Mouse (Mus musculus) heart, adult 2 months (tissue): ENCODE measurements around the gene Celf2. TPM values are rescaled to one million over a fixed set of nuclear protein-coding genes. Genes with fewer than 3 reads are reported as not detected.

ENCODE experiments used
- DNase-seq, 2 experiments: peaks; one replicate each; pipeline ENCODE4 v3.0.0; 2021
- H3K27ac ChIP-seq: fragments of 200-600 bp; 2 replicates; pipeline ENCODE4 v1.8.1; 2022
- H3K27me3 ChIP-seq: fragments of 200-500 bp; 2 replicates; pipeline ENCODE4 v1.6.1; 2012; ENCODE audit warnings: mild to moderate bottlenecking, low read length, inconsistent platforms, mixed read lengths; ENCODE audit not compliant: control insufficient read depth, insufficient read depth
- H3K36me3 ChIP-seq: fragments of 200-500 bp; 2 replicates; pipeline ENCODE4 v1.6.1; 2012; ENCODE audit warnings: low read length, inconsistent platforms; ENCODE audit not compliant: control insufficient read depth, insufficient read depth
- H3K4me1 ChIP-seq: fragments of 200-500 bp; 2 replicates; pipeline ENCODE4 v1.6.1; 2011; ENCODE audit warnings: low read length; ENCODE audit not compliant: control insufficient read depth, insufficient read depth
- H3K4me3 ChIP-seq: fragments of 200-600 bp; 2 replicates; pipeline ENCODE4 v1.8.1; 2022
- H3K79me2 ChIP-seq: fragments of 200-500 bp; replicated peaks from 2 replicates; pipeline ENCODE4 v1.6.1; 2012; ENCODE audit warnings: mild to moderate bottlenecking, inconsistent platforms, low read length, moderate library complexity, mixed read lengths; ENCODE audit not compliant: control insufficient read depth, insufficient read depth
- H3K9ac ChIP-seq: fragments of 200-500 bp; 2 replicates; pipeline ENCODE4 v1.6.1; 2012; ENCODE audit warnings: low read depth, mild to moderate bottlenecking, control low read depth, inconsistent platforms, low read length, mixed read lengths
- CTCF ChIP-seq: fragments of 200-600 bp; IDR thresholded peaks from 2 replicates; pipeline ENCODE4 v1.8.1; 2022; ENCODE audit warnings: antibody characterized with exemption, mild to moderate bottlenecking, moderate library complexity
- EP300 ChIP-seq: fragments of 200-500 bp; IDR thresholded peaks from 2 replicates; pipeline ENCODE4 v1.6.1; 2011; ENCODE audit warnings: low read depth, low read length, control low read depth; ENCODE audit not compliant: insufficient read depth
- POLR2A ChIP-seq: fragments of 200-500 bp; IDR thresholded peaks from 2 replicates; pipeline ENCODE4 v1.6.1; 2011; ENCODE audit warnings: mild to moderate bottlenecking, low read depth, low read length, control low read depth; ENCODE audit not compliant: insufficient read depth
- WGBS: fragments of 180-500 bp; shearing (Covaris S2); methylation state at CpG from one replicate; pipeline ENCODE4 v1.1.7; 2018; 5-methylcytosine and 5-hydroxymethylcytosine counted together
- intact Hi-C: fragments of 180-260 bp; cut with DNase I; formaldehyde crosslinking; loops from one replicate; pipeline ENCODE4 v1.15.1; 2025
- polyA plus RNA-seq: library from polyadenylated mRNA; depleted of rRNA; stranded (reverse); fragments of >200 nt; gene quantifications from 2 replicates; pipeline ENCODE4 v1.2.3, GENCODE M21; 2012
- total RNA-seq, 2 experiments: library from RNA; stranded (reverse); gene quantifications; 2 replicates each; pipeline ENCODE4 v1.2.3; 2021

Gene Celf2
- total and polyA plus RNA-seq, 3 experiments, result 38.1 to 63.9 (median 56.7) TPM

DNA sequence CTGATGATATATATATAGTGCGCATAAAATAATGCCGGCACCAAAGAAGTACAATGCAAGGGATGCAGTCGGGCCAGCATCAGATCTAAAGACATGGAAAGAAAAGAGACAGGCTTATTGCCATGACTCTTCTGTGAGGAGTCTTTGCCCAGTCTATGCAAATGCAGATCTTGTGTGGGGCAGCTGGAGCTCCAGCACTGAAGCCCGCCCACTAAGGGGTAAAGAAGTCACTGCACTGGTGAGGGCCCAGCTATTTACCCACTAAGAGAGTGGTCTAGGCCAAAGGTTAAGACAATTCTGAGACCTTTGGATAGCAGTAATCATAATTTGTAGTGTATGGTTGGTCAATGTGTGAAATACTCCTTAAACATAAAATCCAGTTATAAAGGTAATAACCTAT, 643.6 kb downstream of the Celf2 start:
- Histone ChIP-seq H3K27me3 (no peaks in the 10 kb centered on the region), H3K9ac (no peak overlapping the region), H3K4me3 (no peak overlapping the region), H3K27ac (no peak overlapping the region), H3K36me3 (no peaks in the 10 kb centered on the region), H3K4me1 (no peaks in the 10 kb centered on the region), H3K79me2 (no peaks in the 10 kb centered on the region; the same call in 1 of the 2 replicates)
- DNase-seq, result no peak
- TF ChIP-seq CTCF, result no peak
- TF ChIP-seq POLR2A, result no peak
- TF ChIP-seq EP300, result no peak
- 95% methylated on average over 4 of the region's 4 CpGs for WGBS
- intact Hi-C loops, result no loop called here

DNA sequence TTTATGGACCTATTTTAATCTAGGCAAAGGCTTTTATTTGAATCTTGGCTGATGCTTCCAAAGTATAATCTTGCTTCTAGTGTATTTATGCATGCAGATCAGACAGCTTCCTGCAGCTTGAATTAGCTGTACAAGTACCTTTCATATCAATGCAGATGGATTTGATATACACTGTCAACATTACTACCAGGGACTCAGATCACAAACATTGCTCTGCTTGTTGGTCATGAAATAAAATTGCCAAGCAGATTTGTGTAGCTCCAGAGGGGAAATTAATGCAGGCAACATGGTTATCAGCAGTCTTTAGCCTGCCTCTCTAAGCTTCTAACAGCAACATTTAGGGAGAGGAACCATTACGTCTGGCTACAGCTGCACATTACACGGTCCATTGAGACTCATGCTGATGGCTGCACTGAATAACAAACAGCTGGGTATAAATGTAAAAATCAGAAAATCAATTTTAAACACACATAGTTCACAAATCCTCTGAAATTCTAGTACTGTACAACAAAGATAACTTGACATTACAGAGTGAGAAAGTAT, 659.2 kb downstream of the Celf2 start:
- H3K4me3 ChIP-seq, result no peak overlapping the region
- no peak overlapping the region for H3K9ac ChIP-seq
- H3K27ac ChIP-seq, result no peak overlapping the region
- TF ChIP-seq POLR2A (no peak), EP300 (no peak), CTCF (no peak)
- 67% methylated on average over 2 of the region's 2 CpGs for WGBS
- DNase-seq, result no peak
- no peaks in the 10 kb centered on the region for H3K36me3 ChIP-seq
- no peaks in the 10 kb centered on the region; the same call in 1 of the 2 replicates for H3K79me2 ChIP-seq
- intact Hi-C loops, result no loop called here
- H3K27me3 ChIP-seq, result no peaks in the 10 kb centered on the region
- no peaks in the 10 kb centered on the region for H3K4me1 ChIP-seq

DNA sequence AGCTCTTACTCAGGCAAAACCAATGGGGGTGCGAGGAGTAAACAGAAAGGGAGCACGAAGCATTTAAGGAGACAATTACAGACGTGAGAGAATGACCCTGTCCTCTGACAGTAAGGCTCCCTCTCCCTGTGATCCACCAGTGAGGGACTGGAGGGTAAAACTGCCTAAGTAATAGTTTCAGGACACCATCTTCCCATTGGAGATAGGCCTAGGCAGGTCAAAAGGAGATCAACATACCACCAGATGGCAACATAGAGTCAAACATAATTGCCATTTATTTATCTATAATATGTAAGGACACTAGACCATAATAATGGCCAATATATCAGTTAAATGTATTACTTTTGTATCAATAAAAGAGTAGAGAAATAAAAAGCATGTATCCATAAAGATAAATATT, 660.0 kb downstream of the Celf2 start:
- intact Hi-C loops, result no loop called here
- Histone ChIP-seq H3K36me3 (no peaks in the 10 kb centered on the region), H3K4me3 (no peak overlapping the region), H3K27me3 (no peaks in the 10 kb centered on the region), H3K79me2 (no peaks in the 10 kb centered on the region; the same call in 1 of the 2 replicates), H3K27ac (no peak overlapping the region), H3K4me1 (no peaks in the 10 kb centered on the region), H3K9ac (no peak overlapping the region)
- TF ChIP-seq POLR2A, result no peak
- no peak for TF ChIP-seq EP300
- peak; percentile 65 for TF ChIP-seq CTCF
- no peak for DNase-seq
- 63% methylated on average over 3 of the region's 3 CpGs for WGBS

GRCm38 (mm10) chr2:6830021-6830420, 679.3 kb downstream of the Celf2 start:
- no peak for TF ChIP-seq CTCF
- Histone ChIP-seq H3K27me3 (no peaks in the 10 kb centered on the region), H3K9ac (no peak overlapping the region), H3K36me3 (no peaks in the 10 kb centered on the region), H3K27ac (no peak overlapping the region), H3K4me3 (no peak overlapping the region), H3K79me2 (peaks cover 2% of the 10 kb centered on the region; the same call in 1 of the 2 replicates), H3K4me1 (peaks cover 2% of the 10 kb centered on the region)
- 92% methylated on average over 6 of the region's 6 CpGs for WGBS
- no peak for DNase-seq
- intact Hi-C loops, result no loop called here

GRCm38 (mm10) chr2:6827583-6827982, 681.8 kb downstream of the Celf2 start:
- H3K27ac ChIP-seq, result no peak overlapping the region
- H3K36me3 ChIP-seq, result no peaks in the 10 kb centered on the region
- H3K4me1 ChIP-seq, result peaks cover 2% of the 10 kb centered on the region
- DNase-seq, result peak in 1 of 2 experiments; percentile 26
- H3K27me3 ChIP-seq, result no peaks in the 10 kb centered on the region
- no peaks in the 10 kb centered on the region for H3K79me2 ChIP-seq
- TF ChIP-seq POLR2A (no peak), EP300 (no peak), CTCF (no peak)
- no peak overlapping the region for H3K4me3 ChIP-seq
- no peak overlapping the region for H3K9ac ChIP-seq
- intact Hi-C loops, result no loop called here
- WGBS, result 51% methylated on average over 2 of the region's 2 CpGs

DNA sequence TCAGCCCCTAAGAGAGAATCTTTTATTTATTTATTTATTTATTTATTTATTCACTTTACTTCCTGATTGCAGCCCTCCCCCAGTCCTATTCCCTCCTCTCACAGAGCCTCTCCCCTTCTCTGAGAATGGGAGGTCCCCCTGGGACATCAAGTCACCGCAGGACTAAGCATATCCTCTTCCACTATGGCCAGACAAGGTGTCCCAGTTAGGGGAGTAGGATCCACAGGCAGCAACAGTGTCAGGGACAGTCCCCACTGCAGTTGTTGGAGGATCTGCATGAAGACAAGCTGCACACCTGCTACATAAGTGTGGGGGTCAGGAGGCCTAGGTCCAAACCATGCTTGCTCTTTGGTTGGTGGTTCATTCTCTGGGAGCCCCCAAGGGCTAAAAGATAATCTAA, 686.3 kb downstream of the Celf2 start:
- Histone ChIP-seq H3K4me3 (no peak overlapping the region), H3K27ac (no peak overlapping the region), H3K36me3 (no peaks in the 10 kb centered on the region; the same call in 1 of the 2 replicates), H3K27me3 (no peaks in the 10 kb centered on the region), H3K9ac (no peak overlapping the region), H3K4me1 (no peaks in the 10 kb centered on the region), H3K79me2 (no peaks in the 10 kb centered on the region)
- DNase-seq, result no peak
- intact Hi-C loops, result no loop called here
- WGBS, result 67% methylated on average over 1 of the region's 1 CpGs
- TF ChIP-seq CTCF (no peak), EP300 (no peak), POLR2A (no peak)
